Mouse (Mus musculus): Measurements from ENCODE around the gene Snx18. TPM values are rescaled to one million over a fixed set of nuclear protein-coding genes. Genes with fewer than 3 reads are reported as not detected.

The Snx18 gene
- polyA plus RNA-seq, 1 experiment from 2014 or later = 35.3 TPM

DNA sequence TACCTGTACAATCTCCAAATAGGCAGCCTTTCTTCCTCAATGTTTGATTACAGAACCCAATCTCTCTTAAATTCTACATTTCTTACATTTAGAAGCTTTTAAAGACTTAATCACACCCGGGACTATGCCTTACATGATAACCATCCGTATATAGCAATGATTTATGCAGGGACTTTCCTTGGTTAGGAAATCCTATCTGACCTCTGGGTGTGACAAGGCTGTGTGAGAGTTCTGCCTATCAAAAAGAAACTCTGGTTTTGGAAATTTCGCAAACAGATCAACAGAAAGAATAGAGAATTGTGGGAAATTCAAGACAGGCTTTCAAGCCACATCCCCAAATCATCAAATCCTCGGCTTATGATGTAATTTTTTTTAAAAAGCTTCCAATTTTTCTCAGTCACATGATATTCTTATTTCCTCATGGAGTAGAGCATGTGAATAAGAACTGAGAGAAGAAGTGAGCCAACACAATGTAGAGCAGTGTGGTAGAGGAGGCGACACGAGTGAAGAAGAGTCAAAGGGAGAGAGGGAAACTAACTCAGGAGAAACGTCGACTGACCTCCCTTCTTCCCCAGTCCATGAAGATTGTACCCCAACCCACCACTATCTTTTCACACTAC is 70.4 kb downstream of the Snx18 start:
- ATAC-seq (no peak), DNase-seq (ENCODE audit: low read depth, low spot score) (no peak)
- ChIA-PET POLR2A (no interaction called here), CTCF (interaction anchor here (2.1 kb wide), 1 partner anchor 11 kb away, joined by 4 read pairs; no protein-coding TSS in a partner anchor)
- H3K27me3 ChIP-seq = no peaks in the 10 kb centered on the region
- in situ Hi-C loops (cut with MboI; ENCODE audit: low pct_unique_long_range_greater_than_20kb) = no loop called here
- TF ChIP-seq CTCF (IDR thresholded peaks at IDR 0.05) = no peak

DNA sequence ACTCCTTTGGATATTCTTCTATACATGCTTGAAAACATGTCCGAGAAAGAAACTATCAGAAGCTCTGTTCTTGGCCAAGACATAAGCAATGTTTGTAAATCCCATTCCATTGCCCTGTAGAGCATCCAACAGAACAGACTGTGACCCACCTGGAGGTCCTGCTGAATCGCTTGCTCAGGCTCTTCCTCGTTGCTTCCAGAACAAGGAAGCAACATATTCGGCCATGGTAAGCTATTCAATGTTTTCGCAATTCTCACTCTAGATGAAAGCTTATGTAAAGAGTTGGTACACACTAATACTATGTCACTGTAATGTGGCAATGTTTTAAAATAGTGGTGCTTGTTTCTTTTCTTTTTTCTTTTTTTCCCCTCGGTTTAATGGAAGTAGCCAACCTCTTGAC is 76.0 kb downstream of the Snx18 start:
- no peak for ATAC-seq
- no peak for TF ChIP-seq CTCF (IDR thresholded peaks at IDR 0.05)
- no peaks in the 10 kb centered on the region for H3K27me3 ChIP-seq
- ChIA-PET POLR2A (interaction anchor here (1.1 kb wide), 1 partner anchor 33 kb away, joined by 3 read pairs; no protein-coding TSS in a partner anchor), CTCF (interaction anchor here (3.9 kb wide), 1 partner anchor 11 kb away, joined by 14 read pairs; no protein-coding TSS in a partner anchor)
- in situ Hi-C loops (cut with MboI; ENCODE audit: low pct_unique_long_range_greater_than_20kb) = no loop called here
- DNase-seq (ENCODE audit: low read depth, low spot score) = no peak

Other genes with a start within 250 kb of the Snx18 start
- gene Hspb3, start 45.1 kb upstream of the Snx18 start, polyA plus RNA-seq (2021) = not detected
- gene Arl15, start 175.9 kb upstream of the Snx18 start, polyA plus RNA-seq (2021) = 35.2 TPM

Measured in Patski (cell line).